Mouse (Mus musculus): ENCODE data around the gene Naalad2. TPM values are rescaled to one million over a fixed set of nuclear protein-coding genes. Genes with fewer than 3 reads are reported as not detected.
"Not testable (repeated sequence)": the region's sequence is repeated elsewhere in the genome, so short reads cannot be mapped to it uniquely, and the experiment has no call there.

Naalad2 gene
- polyA plus RNA-seq, 1 experiment from 2014 or later: 1.3 TPM

GRCm38 (mm10) chr9:18291571-18292429 lies 111.0 kb downstream of the Naalad2 start, which contains the start of gene Chordc1:
Gene Chordc1, plus strand, starts transcription at chr9:18292125.
- H3K4me1 ChIP-seq (replicated peaks): peaks cover 23% of the 10 kb centered on the region
- H3K4me3 ChIP-seq (replicated peaks): peak within 1 kb of the TSS; percentile 76
- no peaks in the 10 kb centered on the region for H3K9me3 ChIP-seq
- WGBS: 3% methylated on average over 49 of the region's 49 CpGs
- H3K4me2 ChIP-seq (replicated peaks): peak within 1 kb of the TSS; percentile 85
- H3K9ac ChIP-seq (replicated peaks): peak within 1 kb of the TSS; percentile 98
- ATAC-seq: peak; percentile 100
- H3K27me3 ChIP-seq: no peaks in the 10 kb centered on the region
- H3K36me3 ChIP-seq: peaks cover 4% of the 10 kb centered on the region; the same call in 1 of the 2 replicates
- H3K27ac ChIP-seq: peak within 1 kb of the TSS; percentile 87

GRCm38 (mm10) chr9:18278693-18279092 lies 124.1 kb downstream of the Naalad2 start:
- WGBS: 37% methylated on average over 5 of the region's 5 CpGs
- H3K27me3 ChIP-seq; H3K27ac ChIP-seq; H3K4me1 ChIP-seq (replicated peaks); H3K36me3 ChIP-seq; H3K4me3 ChIP-seq (replicated peaks); H3K9me3 ChIP-seq; ATAC-seq; H3K9ac ChIP-seq (replicated peaks); H3K4me2 ChIP-seq (replicated peaks): not testable (repeated sequence)

GRCm38 (mm10) chr9:18277497-18277896 lies 125.3 kb downstream of the Naalad2 start:
- no peaks in the 10 kb centered on the region for H3K27me3 ChIP-seq
- peak; percentile 75; the same call in 1 of the 2 replicates for ATAC-seq
- H3K9me3 ChIP-seq: no peaks in the 10 kb centered on the region
- 65% methylated on average over 1 of the region's 1 CpGs for WGBS
- H3K4me3 ChIP-seq (replicated peaks): no peak overlapping the region
- no peak overlapping the region for H3K27ac ChIP-seq
- H3K36me3 ChIP-seq: no peaks in the 10 kb centered on the region
- no peaks in the 10 kb centered on the region for H3K4me1 ChIP-seq (replicated peaks)
- no peak overlapping the region for H3K9ac ChIP-seq (replicated peaks)
- no peak overlapping the region for H3K4me2 ChIP-seq (replicated peaks)

- no peaks in the 10 kb centered on the region for H3K36me3 ChIP-seq
- H3K27me3 ChIP-seq: no peaks in the 10 kb centered on the region
- H3K4me3 ChIP-seq (replicated peaks): no peak overlapping the region
- no peak overlapping the region for H3K27ac ChIP-seq
- H3K4me2 ChIP-seq (replicated peaks): no peak overlapping the region
- no peaks in the 10 kb centered on the region for H3K4me1 ChIP-seq (replicated peaks)
- H3K9ac ChIP-seq (replicated peaks): no peak overlapping the region
- H3K9me3 ChIP-seq: no peaks in the 10 kb centered on the region
- 55% methylated on average over 2 of the region's 2 CpGs for WGBS
- ATAC-seq: no peak
Observed at GRCm38 (mm10) chr9:18276844-18277243, 126.0 kb downstream of the Naalad2 start.

GRCm38 (mm10) chr9:18275901-18276300 lies 126.9 kb downstream of the Naalad2 start:
- H3K27ac ChIP-seq: no peak overlapping the region
- no peaks in the 10 kb centered on the region for H3K27me3 ChIP-seq
- H3K4me1 ChIP-seq (replicated peaks): no peaks in the 10 kb centered on the region
- H3K36me3 ChIP-seq: no peaks in the 10 kb centered on the region
- no peak for ATAC-seq
- H3K4me2 ChIP-seq (replicated peaks): no peak overlapping the region
- 93% methylated on average over 1 of the region's 1 CpGs for WGBS
- H3K9me3 ChIP-seq: no peaks in the 10 kb centered on the region
- no peak overlapping the region for H3K4me3 ChIP-seq (replicated peaks)
- H3K9ac ChIP-seq (replicated peaks): no peak overlapping the region

Other genes starting within 250 kb of the Naalad2 start
- gene Chordc1, start 110.9 kb downstream of the Naalad2 start, polyA plus RNA-seq (2015; fragmentation: Nextera tagmentation; extraction: Ambion mirVana): 141 and 148 TPM in 2 replicates
- not detected in 2 replicates for gene Ubtfl1, start 1.4 kb upstream of the Naalad2 start, polyA plus RNA-seq (2015; fragmentation: Nextera tagmentation; extraction: Ambion mirVana)
- gene Mbd3l2, start 27.7 kb upstream of the Naalad2 start, polyA plus RNA-seq (2015; fragmentation: Nextera tagmentation; extraction: Ambion mirVana): 0.07 and 0.09 TPM in 2 replicates
- gene Zfp558, start 75.3 kb upstream of the Naalad2 start, polyA plus RNA-seq (2015; fragmentation: Nextera tagmentation; extraction: Ambion mirVana): 45.2 and 46.7 TPM in 2 replicates
- gene Mbd3l1, start 75.4 kb upstream of the Naalad2 start, polyA plus RNA-seq (2015; fragmentation: Nextera tagmentation; extraction: Ambion mirVana): not detected in 2 replicates

All from midbrain, embryonic 13.5 days (tissue).